Mouse (Mus musculus) embryonic facial prominence, embryonic 10.5 days (tissue): ENCODE measurements at regions not wholly inside any gene's neighbourhood (a gene's known extent, or its start where the extent isn't known, plus 50 kb on each side); places are given as distances from the start of the nearest gene placed in this dataset.
A peak's percentile ranks its signal among the peaks of the same experiment; 100 is the strongest.

Source experiments
- DNase-seq: peaks from one replicate; pipeline ENCODE4 v3.0.0-alpha.2; 2017; ENCODE audit warnings: low spot score
- H3K27ac ChIP-seq: fragments of 300-500 bp; sonication (generic); replicated peaks from 2 replicates; pipeline ENCODE4 v1.5.1; 2016; ENCODE audit warnings: mild to moderate bottlenecking
- H3K27me3 ChIP-seq: fragments of 300-500 bp; sonication (generic); replicated peaks from 2 replicates; pipeline ENCODE4 v1.6.1; 2016; ENCODE audit warnings: low read depth, mild to moderate bottlenecking; ENCODE audit not compliant: poor library complexity, severe bottlenecking
- H3K36me3 ChIP-seq: fragments of 300-500 bp; sonication (generic); replicated peaks from 2 replicates; pipeline ENCODE4 v1.6.1; 2016; ENCODE audit warnings: mild to moderate bottlenecking, moderate library complexity
- H3K4me1 ChIP-seq: fragments of 300-500 bp; sonication (generic); 2 replicates; pipeline ENCODE4 v1.6.1; 2016
- H3K4me3 ChIP-seq: fragments of 300-500 bp; sonication (generic); 2 replicates; pipeline ENCODE4 v1.5.1; 2016; ENCODE audit warnings: mild to moderate bottlenecking, moderate library complexity
- H3K9me3 ChIP-seq: fragments of 300-500 bp; sonication (generic); 2 replicates; pipeline ENCODE4 v1.6.1; 2016; ENCODE audit warnings: mild to moderate bottlenecking
- WGBS: fragments of 180-500 bp; shearing (Covaris S2); methylation state at CpG from one replicate; pipeline ENCODE4 v1.1.7; 2016; 5-methylcytosine and 5-hydroxymethylcytosine counted together

DNA sequence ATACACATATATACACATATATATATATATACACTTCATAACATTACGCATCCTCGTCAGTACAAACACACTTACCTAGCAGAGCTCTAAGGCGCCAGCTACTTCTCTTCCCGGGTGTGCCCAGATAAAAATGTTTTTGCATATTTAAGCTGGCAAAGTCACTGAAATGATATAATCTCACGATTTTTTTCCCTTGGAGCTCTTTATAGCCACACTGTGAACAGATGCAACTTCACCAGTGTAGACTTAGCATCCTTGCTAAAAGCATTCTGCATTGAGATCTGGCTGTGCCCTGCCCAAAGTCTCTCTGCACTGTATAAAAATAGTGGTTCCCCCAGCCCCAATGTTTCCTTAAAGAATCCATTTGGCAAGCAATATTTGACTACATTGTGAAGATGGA is 143.5 kb downstream of the Ddx11 start:
- H3K27me3 ChIP-seq: no peaks in the 10 kb centered on the region
- 86% methylated on average over 5 of the region's 5 CpGs for WGBS
- H3K4me3 ChIP-seq: no peak overlapping the region
- H3K9me3 ChIP-seq: no peaks in the 10 kb centered on the region
- DNase-seq: no peak
- H3K27ac ChIP-seq: no peak overlapping the region
- peaks cover 34% of the 10 kb centered on the region for H3K4me1 ChIP-seq
- no peaks in the 10 kb centered on the region for H3K36me3 ChIP-seq

DNA sequence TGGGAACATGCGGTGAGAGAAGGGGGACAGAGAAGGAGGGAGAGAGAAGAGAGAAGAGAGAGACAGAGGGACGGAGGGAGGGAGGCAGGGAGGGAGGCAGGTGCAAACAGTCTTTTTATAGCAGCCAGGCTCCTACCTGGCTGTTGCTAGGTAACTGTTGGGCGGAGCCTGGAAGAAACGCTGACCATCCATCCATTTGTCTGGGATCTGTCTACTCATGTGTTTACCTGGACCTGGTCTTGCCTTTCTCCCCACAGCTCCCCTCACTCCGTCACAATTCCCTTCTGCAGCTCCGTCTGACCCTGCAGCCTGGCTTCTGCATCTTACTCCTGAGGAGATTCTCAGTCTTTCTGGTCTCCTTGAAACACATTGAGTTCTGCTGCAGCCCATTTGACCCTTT is 144.5 kb downstream of the Ddx11 start:
- DNase-seq: no peak
- Histone ChIP-seq H3K27me3 (no peaks in the 10 kb centered on the region), H3K9me3 (no peaks in the 10 kb centered on the region), H3K36me3 (no peaks in the 10 kb centered on the region), H3K4me3 (no peak overlapping the region), H3K4me1 (peaks cover 28% of the 10 kb centered on the region), H3K27ac (no peak overlapping the region)
- 58% methylated on average over 6 of the region's 6 CpGs for WGBS

DNA sequence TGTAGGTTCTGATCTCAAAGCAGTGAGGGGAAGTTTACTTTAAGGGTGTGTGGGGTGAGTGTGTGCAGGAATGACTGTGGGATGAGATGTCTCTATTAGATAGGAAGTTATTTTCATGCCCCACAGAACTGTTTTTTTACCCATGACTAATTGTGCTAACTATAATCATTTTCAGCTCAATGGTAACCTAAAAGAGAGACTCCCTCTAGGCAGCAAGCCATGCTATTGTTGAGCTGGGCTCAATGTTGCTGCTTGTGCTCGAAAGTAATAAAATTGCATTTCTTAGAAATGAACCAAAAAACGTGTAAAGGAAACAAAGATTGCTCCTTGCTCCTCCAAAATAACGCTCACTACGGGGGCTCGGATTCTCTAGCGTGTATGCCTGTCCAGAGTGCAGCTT is 146.2 kb downstream of the Ddx11 start:
- no peak overlapping the region for H3K4me3 ChIP-seq
- WGBS: 83% methylated on average over 6 of the region's 6 CpGs
- DNase-seq: no peak

DNA sequence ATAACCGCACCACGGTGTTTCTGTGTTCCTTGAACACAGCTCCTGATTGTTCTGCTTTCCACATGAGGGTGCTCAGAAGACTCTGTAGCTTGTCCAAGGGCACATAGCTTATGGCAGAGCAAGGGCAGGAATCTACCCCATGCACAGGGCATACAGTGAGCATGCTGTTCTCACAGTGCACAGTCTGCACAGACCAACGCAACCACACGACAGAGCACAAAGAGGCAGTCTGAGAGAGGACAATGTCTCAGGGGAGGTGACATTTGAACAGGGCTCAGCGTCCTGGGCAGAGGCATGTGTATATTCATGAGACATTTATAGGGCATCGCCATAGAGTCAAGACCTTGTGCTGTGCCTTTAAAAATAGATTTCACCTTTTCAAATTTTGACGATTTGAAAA is 148.6 kb downstream of the Ddx11 start:
- Histone ChIP-seq H3K27ac (no peak overlapping the region), H3K4me1 (peaks cover 32% of the 10 kb centered on the region), H3K9me3 (no peaks in the 10 kb centered on the region), H3K27me3 (no peaks in the 10 kb centered on the region), H3K36me3 (no peaks in the 10 kb centered on the region), H3K4me3 (no peak overlapping the region)
- DNase-seq: no peak
- 87% methylated on average over 7 of the region's 7 CpGs for WGBS

More for the DNA sequence above, 146.2 kb downstream of the Ddx11 start:
- H3K4me1 ChIP-seq: peaks cover 34% of the 10 kb centered on the region
- no peaks in the 10 kb centered on the region for H3K36me3 ChIP-seq
- H3K27me3 ChIP-seq: no peaks in the 10 kb centered on the region
- no peaks in the 10 kb centered on the region for H3K9me3 ChIP-seq
- no peak overlapping the region for H3K27ac ChIP-seq

DNA sequence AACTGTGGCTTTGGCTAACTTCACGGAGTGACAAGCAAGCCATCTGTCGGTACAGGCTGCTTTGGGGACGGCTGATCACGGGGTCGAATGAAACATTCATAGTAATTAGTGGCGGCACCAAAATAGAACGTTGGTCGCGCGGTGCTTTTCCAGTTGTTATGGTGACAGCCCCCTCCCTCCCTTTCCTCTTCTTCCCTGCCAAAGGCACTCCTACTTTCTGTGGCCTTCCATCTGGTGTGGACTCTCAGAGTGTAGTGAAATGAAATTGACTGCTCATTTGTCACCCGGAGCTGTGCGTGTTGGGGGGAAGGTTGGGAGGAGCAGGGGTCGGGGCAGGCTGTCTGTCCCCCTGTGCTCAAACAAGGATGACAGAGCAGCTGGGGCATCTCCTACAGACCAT is 153.5 kb downstream of the Ddx11 start:
- DNase-seq: peak; percentile 47
- peaks cover 22% of the 10 kb centered on the region for H3K4me1 ChIP-seq
- H3K27ac ChIP-seq: no peak overlapping the region
- H3K9me3 ChIP-seq: no peaks in the 10 kb centered on the region
- no peak overlapping the region for H3K4me3 ChIP-seq
- H3K36me3 ChIP-seq: no peaks in the 10 kb centered on the region
- no peaks in the 10 kb centered on the region for H3K27me3 ChIP-seq
- WGBS: 52% methylated on average over 13 of the region's 13 CpGs

DNA sequence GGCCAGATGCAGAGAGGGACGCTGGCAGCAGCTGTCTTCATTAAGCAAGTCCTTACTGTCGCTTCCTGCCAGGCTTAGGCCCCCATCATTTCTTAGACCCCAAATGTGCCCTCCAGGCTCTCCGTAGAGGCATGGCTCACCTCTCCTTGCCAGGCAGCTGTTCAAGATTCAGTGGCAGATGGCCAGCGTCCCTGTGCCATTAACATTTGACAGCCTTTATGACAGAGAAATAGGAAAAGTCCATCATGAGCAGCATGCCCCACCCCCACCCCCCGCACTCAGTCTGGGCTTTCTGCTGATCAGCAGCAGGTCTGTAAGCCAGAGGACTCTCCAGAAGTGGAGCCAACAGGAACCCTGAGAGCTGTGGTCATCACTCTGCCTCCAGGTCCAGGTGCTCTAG is 154.7 kb downstream of the Ddx11 start:
- DNase-seq: no peak

DNA sequence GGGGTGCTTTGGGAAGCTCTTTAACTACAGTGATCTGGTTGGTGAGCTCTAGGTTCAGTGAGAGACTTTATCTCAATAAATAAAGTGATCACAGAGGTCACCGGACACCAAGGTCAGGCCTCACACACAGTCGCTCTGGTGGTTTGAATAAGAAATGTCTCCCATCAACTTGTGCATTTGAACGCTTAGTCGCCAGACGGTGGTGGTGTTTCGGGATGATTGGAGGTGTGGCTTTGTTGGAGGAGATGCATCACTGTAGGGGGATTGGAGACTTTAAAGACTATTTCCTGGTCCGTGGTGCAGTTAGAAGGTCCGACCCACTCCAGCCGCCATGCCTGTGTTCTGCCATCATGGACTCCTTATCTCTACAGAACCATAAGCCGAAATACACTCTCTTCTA is 162.0 kb downstream of the Ddx11 start:
- Histone ChIP-seq H3K4me3 (no peak overlapping the region), H3K36me3 (no peaks in the 10 kb centered on the region), H3K27me3 (no peaks in the 10 kb centered on the region), H3K4me1 (no peaks in the 10 kb centered on the region), H3K27ac (no peak overlapping the region), H3K9me3 (no peaks in the 10 kb centered on the region)
- 94% methylated on average over 10 of the region's 10 CpGs for WGBS
- DNase-seq: no peak

More for the DNA sequence above, 154.7 kb downstream of the Ddx11 start:
- peaks cover 22% of the 10 kb centered on the region for H3K4me1 ChIP-seq
- 90% methylated on average over 5 of the region's 5 CpGs for WGBS
- H3K27ac ChIP-seq: 0 out of 2 replicates have a peak overlapping the region, but pooled peaks have one; percentile 8
- no peaks in the 10 kb centered on the region for H3K27me3 ChIP-seq
- no peak overlapping the region for H3K4me3 ChIP-seq
- H3K36me3 ChIP-seq: no peaks in the 10 kb centered on the region
- no peaks in the 10 kb centered on the region for H3K9me3 ChIP-seq
